Mouse (Mus musculus) liver, embryonic 12.5 days (tissue): Measurements from ENCODE around the gene Stil. TPM values are rescaled to one million over a fixed set of nuclear protein-coding genes. Genes with fewer than 3 reads are reported as not detected.

Experiments used
- ATAC-seq: fragments of 200-750 bp; cut with Nextera tagmentation; 2 replicates; pipeline ENCODE4 v1.8.0; 2017; ENCODE audit warnings: moderate number of reproducible peaks, mild to moderate bottlenecking, moderate library complexity
- H3K27ac ChIP-seq: fragments of 300-500 bp; sonication (generic); 2 replicates; pipeline ENCODE4 v1.5.1; 2016; ENCODE audit warnings: mild to moderate bottlenecking
- H3K27me3 ChIP-seq: fragments of 300-500 bp; sonication (generic); replicated peaks from 2 replicates; pipeline ENCODE4 v1.6.1; 2016; ENCODE audit warnings: mild to moderate bottlenecking, moderate library complexity
- H3K36me3 ChIP-seq: fragments of 300-500 bp; sonication (generic); 2 replicates; pipeline ENCODE4 v1.6.1; 2016; ENCODE audit warnings: mild to moderate bottlenecking, moderate library complexity
- H3K4me1 ChIP-seq: fragments of 300-500 bp; sonication (generic); 2 replicates; pipeline ENCODE4 v1.6.1; 2016
- H3K4me2 ChIP-seq: fragments of 300-500 bp; sonication (generic); 2 replicates; pipeline ENCODE4 v1.6.1; 2016; ENCODE audit warnings: mild to moderate bottlenecking, moderate library complexity
- H3K4me3 ChIP-seq: fragments of 300-500 bp; sonication (generic); 2 replicates; pipeline ENCODE4 v1.5.1; 2016; ENCODE audit warnings: mild to moderate bottlenecking, moderate library complexity
- H3K9ac ChIP-seq: fragments of 300-500 bp; sonication (generic); 2 replicates; pipeline ENCODE4 v1.6.1; 2016; ENCODE audit warnings: mild to moderate bottlenecking, moderate library complexity
- H3K9me3 ChIP-seq: fragments of 300-500 bp; sonication (generic); replicated peaks from 2 replicates; pipeline ENCODE4 v1.6.1; 2016; ENCODE audit warnings: mild to moderate bottlenecking, moderate library complexity
- WGBS: fragments of 180-500 bp; shearing (Covaris S2); methylation state at CpG from one replicate; pipeline ENCODE4 v1.1.7; 2016; ENCODE audit not compliant: insufficient replicate concordance; 5-methylcytosine and 5-hydroxymethylcytosine counted together
- polyA plus RNA-seq: library from polyadenylated mRNA; unstranded; fragments of >200 nt; fragmentation: Nextera tagmentation; extraction: Ambion mirVana; gene quantifications from 2 replicates; pipeline ENCODE4 v1.2.1, GENCODE M21; 2016

Stil gene
- polyA plus RNA-seq, 1 experiment from 2014 or later, result 14.2 TPM

- no peak overlapping the region for H3K4me3 ChIP-seq
- H3K27me3 ChIP-seq, result peaks cover 13% of the 10 kb centered on the region
- H3K9ac ChIP-seq, result peak overlapping the region; percentile 35; the same call in 1 of the 2 replicates
- no peaks in the 10 kb centered on the region for H3K36me3 ChIP-seq
- no peak for ATAC-seq
- WGBS, result 64% methylated on average over 3 of the region's 3 CpGs
- peak overlapping the region; percentile 23; the same call in 1 of the 2 replicates for H3K27ac ChIP-seq
- H3K4me1 ChIP-seq, result peaks cover 76% of the 10 kb centered on the region
- no peak overlapping the region for H3K4me2 ChIP-seq
- no peaks in the 10 kb centered on the region for H3K9me3 ChIP-seq
Observed at GRCm38 (mm10) chr4:115086763-115087415, 86.9 kb downstream of the Stil start.

- H3K27me3 ChIP-seq, result peaks cover 13% of the 10 kb centered on the region
- H3K4me3 ChIP-seq, result peak within 1 kb of the TSS; percentile 47
- H3K9me3 ChIP-seq, result no peaks in the 10 kb centered on the region
- H3K36me3 ChIP-seq, result no peaks in the 10 kb centered on the region
- peak; percentile 66 for ATAC-seq
- H3K27ac ChIP-seq, result peak within 1 kb of the TSS; percentile 99
- 51% methylated on average over 11 of the region's 11 CpGs for WGBS
- peak within 1 kb of the TSS; percentile 63 for H3K9ac ChIP-seq
- peaks cover 91% of the 10 kb centered on the region for H3K4me1 ChIP-seq
- peak within 1 kb of the TSS; percentile 79 for H3K4me2 ChIP-seq
Observed at GRCm38 (mm10) chr4:115088611-115089338, 88.8 kb downstream of the Stil start, which contains the start of gene Pdzk1ip1. Gene Pdzk1ip1 (plus strand): TSS chr4:115088708.

GRCm38 (mm10) chr4:115090592-115090991 lies 90.6 kb downstream of the Stil start:
- peak overlapping the region; percentile 51 for H3K9ac ChIP-seq
- WGBS, result 59% methylated on average over 2 of the region's 2 CpGs
- peaks cover 96% of the 10 kb centered on the region for H3K4me1 ChIP-seq
- H3K4me3 ChIP-seq, result peak overlapping the region; percentile 47
- no peaks in the 10 kb centered on the region for H3K9me3 ChIP-seq
- H3K27me3 ChIP-seq, result peaks cover 13% of the 10 kb centered on the region
- H3K27ac ChIP-seq, result peak overlapping the region; percentile 99
- peak overlapping the region; percentile 79 for H3K4me2 ChIP-seq
- peak; percentile 14; the same call in 1 of the 2 replicates for ATAC-seq
- H3K36me3 ChIP-seq, result no peaks in the 10 kb centered on the region

- ATAC-seq, result no peak
- Histone ChIP-seq H3K27me3 (peaks cover 13% of the 10 kb centered on the region), H3K9me3 (no peaks in the 10 kb centered on the region), H3K4me2 (peak overlapping the region; percentile 79), H3K9ac (no peak overlapping the region), H3K27ac (peak overlapping the region; percentile 99), H3K4me3 (no peak overlapping the region), H3K4me1 (peaks cover 97% of the 10 kb centered on the region), H3K36me3 (no peaks in the 10 kb centered on the region)
- WGBS, result 80% methylated on average over 3 of the region's 3 CpGs
Observed at GRCm38 (mm10) chr4:115091806-115092205, 91.8 kb downstream of the Stil start.

Other genes starting within 250 kb of the Stil start
- gene Gm12830, start 178.4 kb upstream of the Stil start, polyA plus RNA-seq, result not detected in 2 replicates
- 0.11 and 0.16 TPM in 2 replicates for gene Foxd2, start 91.3 kb upstream of the Stil start, polyA plus RNA-seq
- not detected in 2 replicates for gene Foxe3, start 74.1 kb upstream of the Stil start, polyA plus RNA-seq
- 71.5 and 75.6 TPM in 2 replicates for gene Cmpk1, start 12.9 kb upstream of the Stil start, polyA plus RNA-seq
- 57.1 and 58.7 TPM in 2 replicates for gene Tal1, start 56.3 kb downstream of the Stil start, polyA plus RNA-seq
- gene Pdzk1ip1, start 88.5 kb downstream of the Stil start, polyA plus RNA-seq, result 30.2 and 33.1 TPM in 2 replicates
- gene Cyp4x1, start 134.1 kb downstream of the Stil start, polyA plus RNA-seq, result 0.08 and 0.14 TPM in 2 replicates
- gene Cyp4a29, start 241.9 kb downstream of the Stil start, polyA plus RNA-seq, result not detected in 2 replicates